Mouse (Mus musculus): Measurements from ENCODE around the gene Ggt6. TPM values are rescaled to one million over a fixed set of nuclear protein-coding genes. Genes with fewer than 3 reads are reported as not detected.

Gene Ggt6
- total and polyA plus RNA-seq, 3 experiments: 0.13 to 0.19 TPM; not detected in 1

DNA sequence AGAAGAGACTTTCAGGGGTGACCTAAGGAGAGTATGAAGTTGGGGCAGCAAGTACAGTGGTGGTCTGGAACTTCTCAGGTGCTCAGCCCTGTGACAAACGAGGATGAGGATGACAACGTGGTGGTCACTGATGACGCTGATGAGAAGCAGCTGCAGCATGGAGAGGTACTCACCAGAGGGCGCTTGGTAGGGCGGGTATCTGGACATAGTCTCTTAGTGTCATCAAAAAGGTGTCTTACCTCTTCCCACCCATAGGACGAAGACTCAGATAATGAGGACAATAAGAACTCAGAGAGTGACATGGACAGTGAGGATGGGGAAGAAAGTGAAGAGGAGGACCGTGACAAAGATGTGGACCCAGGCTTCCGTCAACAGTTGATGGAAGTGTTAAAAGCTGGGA lies 12.1 kb downstream of the Ggt6 start:
- H3K27ac ChIP-seq (ENCODE audit: insufficient read depth, low read depth): peak overlapping the region; percentile 78; the same call in 1 of the 2 replicates
- H3K4me3 ChIP-seq (replicated peaks in 1 of 3; ENCODE audit: low read depth in 2 of 3, low read length in 2 of 3, poor library complexity in 1 of 3): no peak overlapping the region
- peak in 1 of 2 experiments; percentile 50; a peak in 2 of 4 replicates for TF ChIP-seq CTCF (conservative IDR thresholded peaks at IDR 0.05 in 1 of 2, IDR thresholded peaks at IDR 0.05 in 1 of 2; ENCODE audit: low read depth in 2 of 2, low read length in 2 of 2)
- TF ChIP-seq MYC (IDR thresholded peaks at IDR 0.05; ENCODE audit: low read depth, low read length): no peak
- peak; percentile 10; the same call in 1 of the 2 replicates for TF ChIP-seq SMC3 (IDR thresholded peaks at IDR 0.05; ENCODE audit: low read depth, low read length)
- peaks cover 46 to 99% of the 10 kb centered on the region in 2 experiments for H3K4me1 ChIP-seq (ENCODE audit: control insufficient read depth in 1 of 2, insufficient read depth in 2 of 2)
- H3K9me3 ChIP-seq (replicated peaks; ENCODE audit: low read length): no peaks in the 10 kb centered on the region
- dilution Hi-C loops (cut with MboI; ENCODE audit: extremely low pct_ligation_motif_present, extremely low pct_unique_long_range_greater_than_20kb, low sequenced_read_pairs) (no loop called here), in situ Hi-C loops (cut with MboI; ENCODE audit: low pct_ligation_motif_present, low pct_unique_long_range_greater_than_20kb, low sequenced_read_pairs) (loop anchor here (25.0 kb wide), 1 partner anchor 565 kb away; the partner anchor contains the start of gene Camkk1)
- H3K9ac ChIP-seq (ENCODE audit: insufficient read depth, low read depth): no peak overlapping the region
- no peak overlapping the region for H3K4me2 ChIP-seq (ENCODE audit: insufficient read depth, low read depth, poor library complexity, severe bottlenecking)
- DNase-seq (ENCODE audit: extremely low read depth): no peak
- no peaks in the 10 kb centered on the region for H3K27me3 ChIP-seq (replicated peaks)
- H3K36me3 ChIP-seq (replicated peaks in 1 of 2; ENCODE audit: control insufficient read depth in 1 of 2, insufficient read depth in 1 of 2, low read length in 1 of 2): peaks cover 96 to 100% of the 10 kb centered on the region in 2 experiments
- peaks cover 27% of the 10 kb centered on the region for H3K79me2 ChIP-seq (replicated peaks; ENCODE audit: control insufficient read depth, extremely low read depth, insufficient read depth, poor library complexity, severe bottlenecking)

DNA sequence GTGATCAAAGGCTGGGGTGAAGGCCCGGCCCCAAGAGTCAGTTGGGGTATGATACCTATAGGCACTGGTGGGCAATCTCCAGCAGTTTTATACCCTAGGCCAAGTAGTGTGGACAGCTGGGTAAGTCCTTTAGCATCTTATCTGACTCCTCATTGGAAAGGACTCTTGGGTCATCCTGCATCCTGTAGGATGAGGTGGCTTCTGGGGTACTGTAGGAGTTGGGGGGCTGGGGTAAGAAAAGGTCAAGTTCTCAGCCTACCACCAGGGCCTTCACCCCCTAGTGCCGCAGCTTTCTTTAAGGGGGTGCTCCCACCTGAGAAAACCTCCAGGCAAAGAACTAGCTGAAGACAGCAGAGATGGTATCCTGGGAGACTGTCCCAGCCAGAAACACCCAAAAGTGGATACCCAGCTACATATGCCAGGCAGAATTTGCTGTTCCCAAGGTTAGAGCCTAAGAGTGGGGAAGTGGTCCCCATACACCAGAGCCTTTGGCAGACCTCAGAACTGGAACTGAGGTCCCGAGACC lies 16.9 kb downstream of the Ggt6 start:
- Histone ChIP-seq H3K79me2 (replicated peaks; ENCODE audit: control insufficient read depth, extremely low read depth, insufficient read depth, poor library complexity, severe bottlenecking) (no peaks in the 10 kb centered on the region), H3K27me3 (replicated peaks) (no peaks in the 10 kb centered on the region), H3K36me3 (replicated peaks in 1 of 2; ENCODE audit: control insufficient read depth in 1 of 2, insufficient read depth in 1 of 2, low read length in 1 of 2) (peaks cover 54 to 65% of the 10 kb centered on the region in 2 experiments), H3K4me3 (replicated peaks in 1 of 3; ENCODE audit: low read depth in 2 of 3, low read length in 2 of 3, poor library complexity in 1 of 3) (no peak overlapping the region), H3K9me3 (replicated peaks; ENCODE audit: low read length) (no peaks in the 10 kb centered on the region), H3K27ac (ENCODE audit: insufficient read depth, low read depth) (no peak overlapping the region), H3K4me1 (ENCODE audit: control insufficient read depth in 1 of 2, insufficient read depth in 2 of 2) (peaks cover 25 to 73% of the 10 kb centered on the region in 2 experiments), H3K4me2 (ENCODE audit: insufficient read depth, low read depth, poor library complexity, severe bottlenecking) (no peak overlapping the region), H3K9ac (ENCODE audit: insufficient read depth, low read depth) (no peak overlapping the region)
- in situ Hi-C loops (cut with MboI; ENCODE audit: low pct_ligation_motif_present, low pct_unique_long_range_greater_than_20kb, low sequenced_read_pairs): no loop called here
- DNase-seq (ENCODE audit: extremely low read depth): no peak
- dilution Hi-C loops (cut with MboI; ENCODE audit: extremely low pct_ligation_motif_present, extremely low pct_unique_long_range_greater_than_20kb, low sequenced_read_pairs): no loop called here
- peak; percentile 97 for TF ChIP-seq POLR2AphosphoS2 (IDR thresholded peaks at IDR 0.05; ENCODE audit: low read depth, low read length)
- no peak for TF ChIP-seq HCFC1 (IDR thresholded peaks at IDR 0.05; ENCODE audit: low read depth, low read length)

DNA sequence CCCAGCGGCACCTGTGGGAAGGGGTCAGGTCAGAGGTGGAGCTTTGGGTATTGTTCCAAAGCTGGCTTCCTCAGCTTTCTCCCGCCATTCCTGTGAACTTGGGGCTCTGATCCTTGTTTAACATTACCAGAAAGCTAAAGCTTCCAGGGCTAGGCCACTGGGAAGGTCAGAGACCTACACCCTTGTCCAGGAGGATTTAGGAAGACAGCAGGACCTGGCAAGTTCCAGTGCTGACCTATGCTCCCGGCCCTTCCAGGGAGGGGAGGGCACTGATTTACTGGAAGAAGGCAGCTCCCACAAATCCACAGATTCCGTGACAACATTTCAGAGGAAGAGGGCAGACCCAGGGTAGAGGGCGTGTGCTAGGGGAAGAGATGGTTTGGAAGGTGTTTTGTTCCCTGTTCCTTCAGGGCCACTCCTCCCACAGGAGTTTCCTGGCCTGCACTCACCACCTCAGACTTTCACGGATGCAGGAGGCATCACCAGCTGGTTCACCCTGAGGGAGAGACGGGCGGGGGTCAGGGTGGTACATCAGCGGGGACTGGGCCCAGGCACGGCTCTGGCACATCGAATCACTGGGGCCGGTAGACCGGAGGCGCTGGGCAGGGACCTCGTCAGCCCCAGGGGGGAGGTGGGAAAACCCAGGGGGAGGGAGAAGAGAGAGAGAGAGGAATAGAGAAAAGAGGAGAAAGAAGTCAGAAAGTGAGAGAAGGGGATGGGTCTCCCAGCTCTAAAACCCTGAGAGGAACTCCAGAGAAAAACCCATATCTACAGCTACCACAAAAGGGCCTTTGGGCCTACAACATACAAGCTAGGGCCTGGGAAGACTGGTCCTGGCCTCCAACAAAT lies 18.0 kb downstream of the Ggt6 start:
- Histone ChIP-seq H3K27ac (ENCODE audit: insufficient read depth, low read depth) (peak overlapping the region; percentile 29; the same call in 1 of the 2 replicates), H3K36me3 (replicated peaks in 1 of 2; ENCODE audit: control insufficient read depth in 1 of 2, insufficient read depth in 1 of 2, low read length in 1 of 2) (peaks cover 43 to 54% of the 10 kb centered on the region in 2 experiments), H3K9ac (ENCODE audit: insufficient read depth, low read depth) (no peak overlapping the region), H3K4me1 (ENCODE audit: control insufficient read depth in 1 of 2, insufficient read depth in 2 of 2) (peaks cover 22 to 68% of the 10 kb centered on the region in 2 experiments), H3K79me2 (replicated peaks; ENCODE audit: control insufficient read depth, extremely low read depth, insufficient read depth, poor library complexity, severe bottlenecking) (no peaks in the 10 kb centered on the region), H3K27me3 (replicated peaks) (no peaks in the 10 kb centered on the region), H3K4me3 (replicated peaks in 1 of 3; ENCODE audit: low read depth in 2 of 3, low read length in 2 of 3, poor library complexity in 1 of 3) (no peak overlapping the region), H3K9me3 (replicated peaks; ENCODE audit: low read length) (no peaks in the 10 kb centered on the region), H3K4me2 (ENCODE audit: insufficient read depth, low read depth, poor library complexity, severe bottlenecking) (no peak overlapping the region; the same call in 1 of the 2 replicates)
- no peak for DNase-seq (ENCODE audit: extremely low read depth)
- in situ Hi-C loops (cut with MboI; ENCODE audit: low pct_ligation_motif_present, low pct_unique_long_range_greater_than_20kb, low sequenced_read_pairs): no loop called here
- dilution Hi-C loops (cut with MboI; ENCODE audit: extremely low pct_ligation_motif_present, extremely low pct_unique_long_range_greater_than_20kb, low sequenced_read_pairs): no loop called here
- 0 out of 2 replicates have a peak, but pooled peaks have one; percentile 49 for TF ChIP-seq ZMIZ1 (IDR thresholded peaks at IDR 0.05; ENCODE audit: low read depth, low read length)
- no peak for TF ChIP-seq SMC3 (IDR thresholded peaks at IDR 0.05; ENCODE audit: low read depth, low read length)
- TF ChIP-seq CTCF (conservative IDR thresholded peaks at IDR 0.05 in 1 of 2, IDR thresholded peaks at IDR 0.05 in 1 of 2; ENCODE audit: low read depth in 2 of 2, low read length in 2 of 2): no peak
- TF ChIP-seq ZKSCAN1 (IDR thresholded peaks at IDR 0.05; ENCODE audit: borderline replicate concordance, low read depth, low read length): no peak
- TF ChIP-seq PAX5 (IDR thresholded peaks at IDR 0.05; ENCODE audit: low read length): no peak
- TF ChIP-seq POLR2AphosphoS2 (IDR thresholded peaks at IDR 0.05; ENCODE audit: low read depth, low read length): no peak
- no peak for TF ChIP-seq MYC (IDR thresholded peaks at IDR 0.05; ENCODE audit: low read depth, low read length)
- TF ChIP-seq NRF1 (IDR thresholded peaks at IDR 0.05; ENCODE audit: low read depth, low read length): no peak
- no peak for TF ChIP-seq HCFC1 (IDR thresholded peaks at IDR 0.05; ENCODE audit: low read depth, low read length)
- no peak for TF ChIP-seq JUN (IDR thresholded peaks at IDR 0.05; ENCODE audit: insufficient read depth, low read depth, low read length)
- no peak for TF ChIP-seq TBP (conservative IDR thresholded peaks at IDR 0.05; ENCODE audit: low read depth, low read length)
- TF ChIP-seq ELF1 (IDR thresholded peaks at IDR 0.05; ENCODE audit: low read depth, low read length): 0 out of 2 replicates have a peak, but pooled peaks have one; percentile 17
- TF ChIP-seq JUND (conservative IDR thresholded peaks at IDR 0.05; ENCODE audit: low read depth, low read length): no peak
- TF ChIP-seq USF2 (conservative IDR thresholded peaks at IDR 0.05; ENCODE audit: low read depth, low read length): no peak
- no peak for TF ChIP-seq E2F4 (IDR thresholded peaks at IDR 0.05; ENCODE audit: insufficient replicate concordance, low read depth, low read length)
- no peak for TF ChIP-seq GABPA (IDR thresholded peaks at IDR 0.05; ENCODE audit: insufficient replicate concordance, low read depth, low read length)
- no peak for TF ChIP-seq ZNF384 (IDR thresholded peaks at IDR 0.05; ENCODE audit: low read depth, low read length)
- TF ChIP-seq RCOR1 (conservative IDR thresholded peaks at IDR 0.05; ENCODE audit: low read depth, low read length): no peak
- no peak for TF ChIP-seq CHD1 (IDR thresholded peaks at IDR 0.05; ENCODE audit: low read depth, low read length)
- 0 out of 2 replicates have a peak, but pooled peaks have one; percentile 27 for TF ChIP-seq TCF12 (IDR thresholded peaks at IDR 0.05; ENCODE audit: low read depth, low read length)
- no peak for TF ChIP-seq ETS1 (conservative IDR thresholded peaks at IDR 0.05; ENCODE audit: low read depth, low read length)
